Mouse (Mus musculus) midbrain, embryonic 11.5 days (tissue): ENCODE measurements around the gene Cldn5. TPM values are rescaled to one million over a fixed set of nuclear protein-coding genes. Genes with fewer than 3 reads are reported as not detected.
A peak's percentile ranks its signal among the peaks of the same experiment; 100 is the strongest.

Experiments
- ATAC-seq: fragments of 200-750 bp; cut with Nextera tagmentation; 2 replicates; pipeline ENCODE4 v1.8.0; 2017; ENCODE audit warnings: moderate TSS enrichment, moderate library complexity; ENCODE audit not compliant: low FRiP score
- DNase-seq: peaks from one replicate; pipeline ENCODE4 v3.0.0; 2015; ENCODE audit warnings: low spot score; ENCODE audit errors: missing footprints
- H3K27ac ChIP-seq: fragments of 300-500 bp; sonication (generic); 2 replicates; pipeline ENCODE4 v1.5.1; 2014; ENCODE audit warnings: low read depth, low read length
- H3K27me3 ChIP-seq: fragments of 300-500 bp; sonication (generic); 2 replicates; pipeline ENCODE4 v1.6.1; 2014; ENCODE audit warnings: mild to moderate bottlenecking, low read length, moderate library complexity, mixed read lengths; ENCODE audit not compliant: control insufficient read depth, insufficient read depth
- H3K36me3 ChIP-seq: fragments of 300-500 bp; sonication (generic); 2 replicates; pipeline ENCODE4 v1.6.1; 2014; ENCODE audit warnings: mild to moderate bottlenecking, low read length, moderate library complexity, mixed read lengths; ENCODE audit not compliant: control insufficient read depth, insufficient read depth
- H3K4me1 ChIP-seq: fragments of 300-500 bp; sonication (generic); 2 replicates; pipeline ENCODE4 v1.6.1; 2014; ENCODE audit warnings: low read length; ENCODE audit not compliant: control insufficient read depth, insufficient read depth
- H3K4me2 ChIP-seq: fragments of 300-500 bp; sonication (generic); 2 replicates; pipeline ENCODE4 v1.6.1; 2014; ENCODE audit warnings: mild to moderate bottlenecking, moderate library complexity
- H3K4me3 ChIP-seq: fragments of 300-500 bp; sonication (generic); 2 replicates; pipeline ENCODE4 v1.5.1; 2014; ENCODE audit warnings: low read depth, low read length
- H3K9ac ChIP-seq: fragments of 300-500 bp; sonication (generic); 2 replicates; pipeline ENCODE4 v1.6.1; 2014; ENCODE audit warnings: low read length
- H3K9me3 ChIP-seq: fragments of 300-500 bp; sonication (generic); 2 replicates; pipeline ENCODE4 v1.6.1; 2016; ENCODE audit warnings: low read length; ENCODE audit not compliant: control insufficient read depth
- WGBS: fragments of 180-500 bp; shearing (Covaris S2); extraction: QIAGEN DNeasy Blood & Tissue Kit; methylation state at CpG from one replicate; pipeline ENCODE4 v1.1.7; 2014; 5-methylcytosine and 5-hydroxymethylcytosine counted together
- polyA plus RNA-seq: library from polyadenylated mRNA; unstranded; fragments of >200 nt; fragmentation: Nextera tagmentation; extraction: Ambion mirVana; gene quantifications from 2 replicates; pipeline ENCODE4 v1.2.1, GENCODE M21; 2014

Cldn5 gene
- polyA plus RNA-seq, 1 experiment from 2014 or later, result 30.3 TPM

- no peaks in the 10 kb centered on the region for H3K4me1 ChIP-seq
- no peak overlapping the region for H3K4me3 ChIP-seq
- H3K27me3 ChIP-seq, result no peaks in the 10 kb centered on the region
- ATAC-seq, result no peak
- peak; percentile 89 for DNase-seq
- 67% methylated on average over 2 of the region's 2 CpGs for WGBS
- H3K9me3 ChIP-seq, result no peaks in the 10 kb centered on the region
- H3K27ac ChIP-seq, result no peak overlapping the region
- no peak overlapping the region for H3K4me2 ChIP-seq
- H3K36me3 ChIP-seq, result peaks cover 17% of the 10 kb centered on the region
- no peak overlapping the region for H3K9ac ChIP-seq
These were observed 22.2 kb downstream of the Cldn5 start for GRCm38 (mm10) chr16:18798841-18799240.

DNA sequence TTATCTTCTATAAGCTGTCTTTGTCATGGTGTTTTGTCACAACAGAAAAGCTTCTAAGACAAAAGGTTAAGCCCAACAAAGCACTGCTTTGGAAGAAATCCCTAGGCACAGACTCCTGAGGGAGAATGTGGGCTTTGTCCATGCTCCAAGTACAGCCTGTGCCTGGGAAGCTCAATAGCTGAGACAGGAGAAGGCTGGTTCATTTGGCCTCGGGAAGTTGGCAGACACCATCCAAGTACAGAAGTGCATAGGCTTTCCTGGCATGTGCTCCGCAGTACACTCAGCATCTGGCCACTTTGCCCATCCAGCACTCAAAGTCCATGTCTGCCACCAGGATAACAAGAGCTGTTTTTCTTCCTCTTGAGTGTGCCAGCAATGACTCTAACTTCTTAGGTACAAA is 29.1 kb downstream of the Cldn5 start:
- 88% methylated on average over 2 of the region's 2 CpGs for WGBS
- no peak for DNase-seq
- no peak overlapping the region for H3K27ac ChIP-seq
- H3K4me2 ChIP-seq, result no peak overlapping the region
- H3K36me3 ChIP-seq, result peaks cover 24% of the 10 kb centered on the region
- H3K9ac ChIP-seq, result no peak overlapping the region
- no peaks in the 10 kb centered on the region for H3K9me3 ChIP-seq
- H3K4me1 ChIP-seq, result no peaks in the 10 kb centered on the region; the same call in 1 of the 2 replicates
- H3K4me3 ChIP-seq, result no peak overlapping the region
- no peaks in the 10 kb centered on the region for H3K27me3 ChIP-seq
- no peak for ATAC-seq

DNA sequence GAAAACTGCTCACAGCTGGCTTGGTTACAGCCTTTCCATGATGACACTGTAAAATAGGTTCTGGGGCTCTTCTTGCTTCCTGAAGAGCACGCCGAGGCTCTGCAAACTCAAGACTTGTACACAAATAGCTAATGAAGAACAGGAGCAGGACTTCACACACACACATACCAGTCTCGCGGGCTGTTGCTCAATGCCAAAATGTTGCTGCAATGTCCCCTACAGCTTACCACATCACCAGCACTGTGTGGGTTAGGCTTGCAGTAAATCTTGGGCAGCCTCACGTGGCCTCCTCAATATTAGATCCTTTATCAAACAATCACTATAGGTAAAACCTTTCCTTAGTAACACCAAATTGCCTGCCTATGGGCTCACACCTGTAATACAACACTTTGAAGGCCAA is 32.4 kb downstream of the Cldn5 start:
- H3K4me1 ChIP-seq, result peaks cover 9% of the 10 kb centered on the region
- no peaks in the 10 kb centered on the region for H3K27me3 ChIP-seq
- no peak overlapping the region for H3K27ac ChIP-seq
- H3K4me3 ChIP-seq, result no peak overlapping the region
- DNase-seq (no peak), ATAC-seq (no peak)
- 96% methylated on average over 5 of the region's 5 CpGs for WGBS
- H3K36me3 ChIP-seq, result peaks cover 24% of the 10 kb centered on the region
- no peaks in the 10 kb centered on the region for H3K9me3 ChIP-seq
- no peak overlapping the region for H3K4me2 ChIP-seq
- no peak overlapping the region; the same call in 1 of the 2 replicates for H3K9ac ChIP-seq

DNA sequence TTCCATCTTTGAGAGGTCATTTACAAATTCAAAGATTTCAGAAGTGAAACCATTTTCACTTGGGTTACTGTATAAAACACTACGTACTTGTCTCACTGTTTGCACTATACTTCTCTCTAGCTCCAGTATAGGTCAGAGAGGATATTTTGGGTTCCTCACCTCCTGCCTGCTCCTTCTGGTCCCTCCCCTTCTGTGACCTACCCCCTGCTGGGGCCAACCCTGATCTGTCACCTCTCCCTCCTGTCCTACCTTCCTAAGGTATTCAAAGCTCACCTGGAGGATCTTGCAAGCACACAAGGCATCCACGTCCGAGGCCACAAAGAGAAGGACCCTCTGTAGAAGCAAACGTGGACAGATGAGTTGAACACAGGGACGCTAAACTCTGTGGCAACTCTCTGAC is 34.4 kb downstream of the Cldn5 start:
- Histone ChIP-seq H3K4me2 (peak overlapping the region; percentile 82), H3K9me3 (no peaks in the 10 kb centered on the region), H3K27ac (no peak overlapping the region), H3K36me3 (peaks cover 25% of the 10 kb centered on the region), H3K9ac (peak overlapping the region; percentile 57), H3K4me3 (peak overlapping the region; percentile 67), H3K4me1 (peaks cover 9% of the 10 kb centered on the region), H3K27me3 (no peaks in the 10 kb centered on the region)
- 6% methylated on average over 5 of the region's 5 CpGs for WGBS
- DNase-seq, result no peak
- no peak; the same call in 1 of the 2 replicates for ATAC-seq

DNA sequence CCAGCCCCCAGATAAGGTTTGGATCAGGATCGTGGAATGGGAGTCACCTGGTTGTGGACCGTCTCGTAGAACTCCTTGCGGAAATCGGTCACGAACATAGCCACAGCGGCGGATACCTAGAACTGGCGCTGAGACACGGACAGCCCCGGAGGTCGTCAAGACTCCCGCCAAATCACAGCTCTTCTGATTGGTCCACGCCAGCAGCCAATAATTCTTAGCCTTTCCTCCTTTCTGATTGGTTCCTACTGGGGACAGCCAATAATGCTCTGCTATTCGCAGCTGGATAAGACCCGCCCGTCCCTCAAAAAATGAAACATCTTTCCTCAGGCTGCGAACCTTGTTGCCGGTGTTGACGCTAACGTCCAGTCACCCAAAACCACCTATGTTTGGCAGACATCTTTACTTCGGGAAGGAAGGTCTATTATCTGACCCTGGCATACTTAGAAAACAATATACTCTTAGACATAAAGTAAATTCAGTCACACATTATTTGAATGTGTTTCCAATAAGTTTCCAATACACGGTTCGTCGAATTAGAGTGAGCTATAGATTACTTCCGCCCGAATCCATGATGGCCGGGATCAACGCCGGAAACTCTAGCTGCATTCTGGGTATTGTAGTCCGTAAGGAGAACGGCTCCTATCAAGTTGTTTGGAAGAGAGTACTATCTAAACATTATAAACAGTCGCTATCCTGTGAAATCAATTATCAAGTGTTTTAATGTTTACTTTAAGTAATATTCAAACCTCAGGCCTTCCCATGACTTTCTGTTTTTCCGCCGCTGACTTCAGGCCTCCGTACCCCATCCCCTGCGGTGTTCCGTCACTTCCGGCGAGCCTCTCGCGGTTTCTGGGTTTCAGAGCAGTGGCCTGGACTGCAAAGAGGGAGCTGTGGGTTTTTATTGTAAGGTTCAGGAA is 35.1 kb downstream of the Cldn5 start, which contains the start of the genes Ufd1 and Cdc45:
TSS of gene Ufd1 (plus strand) at position 312 of the 917 bp plus-strand sequence.
TSS of gene Cdc45 (minus strand) at position 520 of the 917 bp plus-strand sequence.
- Histone ChIP-seq H3K4me1 (peaks cover 9% of the 10 kb centered on the region), H3K36me3 (peaks cover 28% of the 10 kb centered on the region), H3K27ac (no peak within 1 kb of the TSS; the same call in 1 of the 2 replicates), H3K4me3 (peak within 1 kb of the TSS; percentile 67), H3K9ac (peak within 1 kb of the TSS; percentile 57), H3K27me3 (no peaks in the 10 kb centered on the region), H3K9me3 (no peaks in the 10 kb centered on the region), H3K4me2 (peak within 1 kb of the TSS; percentile 82)
- DNase-seq (peak; percentile 99), ATAC-seq (peak; percentile 95)
- under 1% methylated on average over 42 of the region's 42 CpGs for WGBS

GRCm38 (mm10) chr16:18812385-18812910 is 35.8 kb downstream of the Cldn5 start:
- Histone ChIP-seq H3K27me3 (no peaks in the 10 kb centered on the region), H3K9me3 (no peaks in the 10 kb centered on the region), H3K4me1 (peaks cover 9% of the 10 kb centered on the region), H3K36me3 (peaks cover 29% of the 10 kb centered on the region), H3K9ac (peak overlapping the region; percentile 57), H3K27ac (no peak overlapping the region), H3K4me3 (peak overlapping the region; percentile 67), H3K4me2 (peak overlapping the region; percentile 82)
- ATAC-seq, result peak; percentile 66; the same call in 1 of the 2 replicates
- WGBS, result 3% methylated on average over 31 of the region's 31 CpGs
- DNase-seq, result no peak

GRCm38 (mm10) chr16:18822356-18822755 is 45.7 kb downstream of the Cldn5 start:
- DNase-seq (no peak), ATAC-seq (no peak)
- Histone ChIP-seq H3K4me3 (no peak overlapping the region), H3K9me3 (no peaks in the 10 kb centered on the region), H3K9ac (no peak overlapping the region), H3K36me3 (peaks cover 46% of the 10 kb centered on the region), H3K27ac (no peak overlapping the region), H3K4me2 (no peak overlapping the region), H3K4me1 (no peaks in the 10 kb centered on the region), H3K27me3 (no peaks in the 10 kb centered on the region)
- WGBS, result 85% methylated on average over 1 of the region's 1 CpGs

- no peaks in the 10 kb centered on the region for H3K4me1 ChIP-seq
- 73% methylated on average over 4 of the region's 4 CpGs for WGBS
- DNase-seq, result no peak
- no peak overlapping the region for H3K4me3 ChIP-seq
- no peak overlapping the region for H3K9ac ChIP-seq
- H3K4me2 ChIP-seq, result no peak overlapping the region
- peaks cover 47% of the 10 kb centered on the region for H3K36me3 ChIP-seq
- no peaks in the 10 kb centered on the region for H3K9me3 ChIP-seq
- no peaks in the 10 kb centered on the region for H3K27me3 ChIP-seq
- no peak for ATAC-seq
- no peak overlapping the region for H3K27ac ChIP-seq
These were observed 46.3 kb downstream of the Cldn5 start for GRCm38 (mm10) chr16:18822925-18823324.
